Mouse (Mus musculus): ENCODE results near the gene Rhoq.
A peak's percentile ranks its signal among the peaks of the same experiment; 100 is the strongest.

The Rhoq gene

GRCm38 (mm10) chr17:86991306-86991705 is 28.4 kb downstream of the Rhoq start:
- no peak for DNase-seq (ENCODE audit: low read depth, low spot score)

GRCm38 (mm10) chr17:86997323-86997722 is 34.4 kb downstream of the Rhoq start:
- no peak for DNase-seq (ENCODE audit: low read depth, low spot score)

DNA sequence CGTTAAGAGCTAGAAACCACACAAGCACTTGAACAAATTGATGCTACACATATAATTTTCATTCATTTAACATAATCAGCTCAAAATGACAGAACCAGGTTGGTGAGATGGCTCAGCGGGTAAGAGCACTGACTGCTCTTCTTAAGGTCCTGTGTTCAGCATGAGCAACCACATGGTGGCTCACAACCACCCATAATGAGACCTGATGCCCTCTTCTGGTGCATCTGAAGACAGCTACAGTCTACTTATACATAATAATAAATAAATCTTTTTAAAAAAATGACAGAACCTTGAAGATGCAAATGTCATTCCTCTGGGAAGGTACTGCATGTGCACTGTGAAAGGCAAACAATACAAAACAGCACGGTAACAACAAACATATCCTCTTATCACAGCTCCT is 46.1 kb downstream of the Rhoq start:
- DNase-seq (ENCODE audit: low read depth, low spot score): no peak

- no peak for DNase-seq (ENCODE audit: low read depth, low spot score)
Observed at GRCm38 (mm10) chr17:87011301-87012019, 48.6 kb downstream of the Rhoq start.

- no peak for DNase-seq (ENCODE audit: low read depth, low spot score)
Observed at GRCm38 (mm10) chr17:87019692-87020091, 56.8 kb downstream of the Rhoq start.

DNA sequence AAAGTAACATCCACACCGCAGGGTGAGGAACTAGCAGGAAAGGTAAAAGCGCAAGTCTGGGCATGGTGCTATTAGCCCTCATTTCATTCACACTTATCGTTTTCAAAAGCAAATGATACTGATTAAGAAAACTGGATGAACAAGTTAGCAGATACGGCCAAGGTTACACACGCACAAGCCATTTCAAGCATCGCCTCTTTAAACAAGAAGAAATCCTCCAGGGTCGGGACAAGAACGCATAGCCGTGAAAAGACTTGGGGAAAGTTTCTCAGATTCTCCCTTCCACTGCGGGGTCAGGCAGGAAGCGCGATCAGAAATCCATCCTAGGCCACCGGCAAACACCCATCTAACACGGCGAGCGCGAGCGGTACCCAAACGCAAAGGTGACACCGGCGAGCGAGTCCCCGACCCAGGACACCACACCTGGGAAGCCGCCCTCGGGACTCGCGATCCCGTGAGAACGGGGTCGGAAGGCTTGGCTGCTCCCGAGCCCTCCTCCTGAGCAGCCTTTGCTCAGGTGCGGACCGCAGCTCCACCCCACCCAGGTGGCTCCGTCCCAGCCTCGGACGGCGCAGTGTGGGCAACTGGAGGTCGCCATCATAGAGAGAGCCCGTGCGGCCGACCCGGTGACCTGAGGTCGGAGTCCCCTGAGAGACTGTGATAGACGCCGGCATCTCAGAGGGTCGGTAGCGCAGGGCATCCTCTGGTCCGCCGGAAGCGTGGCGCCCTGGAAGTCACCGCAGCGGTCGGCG is 61.8 kb downstream of the Rhoq start:
- DNase-seq (ENCODE audit: low read depth, low spot score): peak; percentile 77

DNA sequence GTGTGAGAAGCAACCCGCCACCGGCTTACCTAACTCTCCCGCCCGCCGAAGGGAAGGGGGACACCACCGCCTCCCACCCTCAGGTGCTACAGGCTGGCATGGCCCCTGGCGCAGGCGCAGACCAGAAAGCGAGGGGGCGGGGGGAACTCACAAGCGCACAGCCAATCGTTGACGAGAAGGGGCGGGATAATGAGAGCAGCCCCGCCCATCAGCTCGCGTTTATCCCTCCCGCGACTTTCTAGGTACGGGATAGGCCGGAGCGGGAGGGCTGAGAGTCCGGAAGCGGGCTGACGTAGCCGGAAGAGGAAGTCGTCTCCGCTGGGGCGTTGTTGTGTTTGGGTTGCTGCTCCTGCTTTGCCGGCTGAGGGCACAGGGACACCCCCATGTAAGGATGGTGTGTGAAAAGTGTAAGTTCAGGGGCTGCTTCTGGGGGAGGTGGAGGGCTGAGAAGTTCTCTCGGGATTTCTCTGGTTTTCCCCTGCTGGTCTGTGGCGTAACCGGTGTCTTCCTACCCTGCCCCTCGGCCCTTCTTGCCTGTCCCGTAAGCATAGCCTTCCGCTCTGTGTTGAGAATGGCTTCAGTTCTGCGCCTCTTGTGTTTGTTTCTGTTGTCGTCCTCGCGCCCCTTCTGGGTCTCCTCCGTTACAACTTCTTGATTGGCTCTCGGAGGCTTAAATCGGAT is 62.5 kb downstream of the Rhoq start, which contains the start of the genes Pigf and Cript:
TSS of gene Pigf (minus strand) at position 138 of the 681 bp plus-strand sequence.
TSS of gene Cript (plus strand) at position 282 of the 681 bp plus-strand sequence.
- peak; percentile 99 for DNase-seq (ENCODE audit: low read depth, low spot score)

GRCm38 (mm10) chr17:87036141-87037073 is 73.5 kb downstream of the Rhoq start:
- peak; percentile 67 for DNase-seq (ENCODE audit: low read depth, low spot score)

DNA sequence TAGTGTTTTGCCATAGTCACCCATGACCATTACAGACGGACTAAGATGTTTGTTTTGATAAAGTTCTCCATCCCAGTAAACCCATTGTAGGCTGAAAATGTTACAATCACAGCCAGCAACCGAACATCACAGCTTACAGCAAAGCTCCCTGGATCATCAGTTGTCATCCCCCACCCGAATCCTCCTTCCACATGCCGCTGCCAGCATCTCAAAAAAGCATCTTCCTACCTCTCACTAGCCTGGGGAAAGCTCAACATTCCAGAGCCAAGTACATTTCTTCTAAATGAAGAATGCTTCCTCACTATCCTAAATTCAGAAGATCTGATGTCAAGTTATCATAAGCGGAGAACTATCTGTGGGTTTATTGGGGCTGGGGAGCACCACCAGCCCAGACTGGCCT is 75.6 kb downstream of the Rhoq start:
- no peak for DNase-seq (ENCODE audit: low read depth, low spot score)

DNA sequence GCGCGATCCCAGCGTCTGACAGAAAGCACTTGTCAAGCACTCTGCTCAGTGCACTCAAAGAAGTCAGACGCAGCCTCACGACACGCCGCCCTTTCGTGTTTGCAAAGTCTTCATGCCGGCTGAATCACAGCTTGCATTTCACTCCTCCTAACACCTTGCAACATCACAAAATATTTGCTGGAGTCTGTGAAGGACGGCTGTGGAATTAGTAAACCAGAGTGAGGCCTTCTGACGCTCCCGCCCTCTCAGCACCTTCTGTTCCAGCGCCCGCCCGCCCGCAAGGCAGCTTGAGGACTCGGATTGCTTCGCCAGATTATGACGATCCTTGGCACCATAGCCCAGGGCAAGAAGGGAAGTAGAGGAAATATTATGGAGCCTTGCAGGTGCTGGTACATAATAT is 78.9 kb downstream of the Rhoq start:
- DNase-seq (ENCODE audit: low read depth, low spot score): peak; percentile 29

DNA sequence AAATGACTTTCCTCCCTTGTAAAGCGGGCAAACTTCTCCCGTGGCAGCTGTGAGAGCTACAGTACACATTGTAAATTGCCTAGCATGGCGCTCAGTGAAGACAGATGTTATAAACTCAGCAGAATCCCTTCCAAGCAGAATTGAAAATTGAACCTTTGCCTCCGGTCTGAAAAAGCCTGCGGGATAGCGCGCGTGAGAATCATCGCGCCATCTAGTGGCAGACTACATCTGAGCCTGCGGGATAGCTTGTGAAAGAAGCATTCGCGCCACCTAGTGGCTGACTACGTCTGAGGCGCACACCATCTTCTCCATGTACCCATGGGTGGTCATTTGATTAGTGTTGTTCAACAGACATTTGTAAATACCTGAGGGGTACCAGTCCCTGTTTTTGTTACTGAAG is 81.5 kb downstream of the Rhoq start:
- peak; percentile 93 for DNase-seq (ENCODE audit: low read depth, low spot score)

DNA sequence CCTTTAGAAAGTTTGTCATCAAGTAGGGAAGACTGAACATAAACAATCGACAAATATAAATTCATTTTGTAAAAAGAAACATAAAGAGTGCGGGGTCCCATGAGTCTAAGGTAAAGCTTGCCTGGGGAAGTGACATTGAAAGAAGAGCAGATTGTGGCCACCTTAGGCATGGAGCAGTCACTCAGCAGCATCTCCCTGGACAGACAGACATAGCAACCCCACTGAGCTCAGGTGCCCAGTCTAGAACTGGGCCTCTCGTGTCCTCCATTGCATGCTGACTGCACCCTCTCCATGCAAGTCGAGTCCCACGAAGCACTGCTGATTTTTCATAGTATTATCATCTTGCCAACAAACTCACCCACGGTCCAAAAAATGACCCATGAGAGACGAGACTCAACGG is 81.9 kb downstream of the Rhoq start:
- no peak for DNase-seq (ENCODE audit: low read depth, low spot score)
